Mouse (Mus musculus): ENCODE results near the gene Cpd. TPM values are rescaled to one million over a fixed set of nuclear protein-coding genes. Genes with fewer than 3 reads are reported as not detected.

Gene Cpd
- 12.7 TPM in 2 replicates for polyA plus RNA-seq (2014; fragmentation: Nextera tagmentation; extraction: Ambion mirVana)

- DNase-seq (ENCODE audit: low spot score) (peak; percentile 97), ATAC-seq (ENCODE audit: low FRiP score) (peak; percentile 99)
- Histone ChIP-seq H3K9me3 (ENCODE audit: control insufficient read depth, low read length) (no peaks in the 10 kb centered on the region), H3K27me3 (ENCODE audit: control insufficient read depth, insufficient read depth, low read length) (no peaks in the 10 kb centered on the region), H3K4me1 (replicated peaks; ENCODE audit: control insufficient read depth, insufficient read depth, low read length) (peaks cover 35% of the 10 kb centered on the region), H3K9ac (peak within 1 kb of the TSS; percentile 92), H3K36me3 (replicated peaks; ENCODE audit: control insufficient read depth, insufficient read depth) (no peaks in the 10 kb centered on the region), H3K4me2 (replicated peaks) (peak within 1 kb of the TSS; percentile 98), H3K27ac (peak within 1 kb of the TSS; percentile 91), H3K4me3 (replicated peaks; ENCODE audit: low read length) (peak within 1 kb of the TSS; percentile 97)
- WGBS, result 0% methylated on average over 27 of the region's 29 CpGs
Measured at GRCm38 (mm10) chr11:76846878-76847222, at the start of gene Cpd. Gene Cpd, minus strand, starts transcription at chr11:76847018.

- Histone ChIP-seq H3K4me1 (replicated peaks; ENCODE audit: control insufficient read depth, insufficient read depth, low read length) (no peaks in the 10 kb centered on the region), H3K36me3 (replicated peaks; ENCODE audit: control insufficient read depth, insufficient read depth) (no peaks in the 10 kb centered on the region), H3K9ac (no peak overlapping the region), H3K27ac (no peak overlapping the region), H3K4me3 (replicated peaks; ENCODE audit: low read length) (no peak overlapping the region), H3K9me3 (ENCODE audit: control insufficient read depth, low read length) (no peaks in the 10 kb centered on the region), H3K4me2 (replicated peaks) (no peak overlapping the region), H3K27me3 (ENCODE audit: control insufficient read depth, insufficient read depth, low read length) (no peaks in the 10 kb centered on the region)
- ATAC-seq (ENCODE audit: low FRiP score) (no peak), DNase-seq (ENCODE audit: low spot score) (no peak)
- 74% methylated on average over 6 of the region's 6 CpGs for WGBS
Measured at GRCm38 (mm10) chr11:76896360-76896759, 49.5 kb upstream of the Cpd start.

- Histone ChIP-seq H3K4me3 (replicated peaks; ENCODE audit: low read length) (no peak overlapping the region), H3K36me3 (replicated peaks; ENCODE audit: control insufficient read depth, insufficient read depth) (no peaks in the 10 kb centered on the region), H3K27me3 (ENCODE audit: control insufficient read depth, insufficient read depth, low read length) (no peaks in the 10 kb centered on the region), H3K9me3 (ENCODE audit: control insufficient read depth, low read length) (no peaks in the 10 kb centered on the region), H3K4me2 (replicated peaks) (no peak overlapping the region), H3K27ac (no peak overlapping the region), H3K9ac (no peak overlapping the region), H3K4me1 (replicated peaks; ENCODE audit: control insufficient read depth, insufficient read depth, low read length) (no peaks in the 10 kb centered on the region)
- DNase-seq (ENCODE audit: low spot score) (peak; percentile 62), ATAC-seq (ENCODE audit: low FRiP score) (no peak)
- 33% methylated on average over 5 of the region's 5 CpGs for WGBS
Measured at GRCm38 (mm10) chr11:76894240-76894639, 47.4 kb upstream of the Cpd start.

GRCm38 (mm10) chr11:76893570-76893969, 46.8 kb upstream of the Cpd start:
- WGBS, result 30% methylated on average over 4 of the region's 4 CpGs
- Histone ChIP-seq H3K9ac (no peak overlapping the region), H3K9me3 (ENCODE audit: control insufficient read depth, low read length) (no peaks in the 10 kb centered on the region), H3K4me3 (replicated peaks; ENCODE audit: low read length) (no peak overlapping the region), H3K4me1 (replicated peaks; ENCODE audit: control insufficient read depth, insufficient read depth, low read length) (no peaks in the 10 kb centered on the region), H3K27me3 (ENCODE audit: control insufficient read depth, insufficient read depth, low read length) (no peaks in the 10 kb centered on the region), H3K36me3 (replicated peaks; ENCODE audit: control insufficient read depth, insufficient read depth) (no peaks in the 10 kb centered on the region), H3K27ac (no peak overlapping the region), H3K4me2 (replicated peaks) (no peak overlapping the region)
- ATAC-seq (ENCODE audit: low FRiP score) (no peak), DNase-seq (ENCODE audit: low spot score) (no peak)

- DNase-seq (ENCODE audit: low spot score) (no peak), ATAC-seq (ENCODE audit: low FRiP score) (no peak)
- H3K4me3 ChIP-seq (replicated peaks; ENCODE audit: low read length), result no peak overlapping the region
- no peak overlapping the region for H3K9ac ChIP-seq
- H3K27ac ChIP-seq, result no peak overlapping the region
- H3K9me3 ChIP-seq (ENCODE audit: control insufficient read depth, low read length), result no peaks in the 10 kb centered on the region
- no peaks in the 10 kb centered on the region for H3K27me3 ChIP-seq (ENCODE audit: control insufficient read depth, insufficient read depth, low read length)
- no peak overlapping the region for H3K4me2 ChIP-seq (replicated peaks)
- no peaks in the 10 kb centered on the region for H3K4me1 ChIP-seq (replicated peaks; ENCODE audit: control insufficient read depth, insufficient read depth, low read length)
- H3K36me3 ChIP-seq (replicated peaks; ENCODE audit: control insufficient read depth, insufficient read depth), result no peaks in the 10 kb centered on the region
- WGBS, result 85% methylated on average over 3 of the region's 3 CpGs
Measured at GRCm38 (mm10) chr11:76892972-76893371, 46.2 kb upstream of the Cpd start.

- DNase-seq (ENCODE audit: low spot score), result no peak
- H3K4me3 ChIP-seq (replicated peaks; ENCODE audit: low read length), result no peak overlapping the region
- WGBS, result 88% methylated on average over 4 of the region's 4 CpGs
- no peaks in the 10 kb centered on the region for H3K36me3 ChIP-seq (replicated peaks; ENCODE audit: control insufficient read depth, insufficient read depth)
- no peaks in the 10 kb centered on the region for H3K27me3 ChIP-seq (ENCODE audit: control insufficient read depth, insufficient read depth, low read length)
- H3K4me2 ChIP-seq (replicated peaks), result no peak overlapping the region
- no peak overlapping the region for H3K9ac ChIP-seq
- no peak for ATAC-seq (ENCODE audit: low FRiP score)
- no peaks in the 10 kb centered on the region for H3K4me1 ChIP-seq (replicated peaks; ENCODE audit: control insufficient read depth, insufficient read depth, low read length)
- no peaks in the 10 kb centered on the region for H3K9me3 ChIP-seq (ENCODE audit: control insufficient read depth, low read length)
- no peak overlapping the region for H3K27ac ChIP-seq
Measured at GRCm38 (mm10) chr11:76891738-76892349, 45.0 kb upstream of the Cpd start.

- no peaks in the 10 kb centered on the region for H3K9me3 ChIP-seq (ENCODE audit: control insufficient read depth, low read length)
- H3K36me3 ChIP-seq (replicated peaks; ENCODE audit: control insufficient read depth, insufficient read depth), result no peaks in the 10 kb centered on the region
- H3K4me3 ChIP-seq (replicated peaks; ENCODE audit: low read length), result no peak overlapping the region
- H3K27ac ChIP-seq, result no peak overlapping the region
- WGBS, result 92% methylated on average over 7 of the region's 7 CpGs
- no peaks in the 10 kb centered on the region for H3K4me1 ChIP-seq (replicated peaks; ENCODE audit: control insufficient read depth, insufficient read depth, low read length)
- no peaks in the 10 kb centered on the region for H3K27me3 ChIP-seq (ENCODE audit: control insufficient read depth, insufficient read depth, low read length)
- ATAC-seq (ENCODE audit: low FRiP score), result no peak
- no peak overlapping the region for H3K4me2 ChIP-seq (replicated peaks)
- H3K9ac ChIP-seq, result no peak overlapping the region
- DNase-seq (ENCODE audit: low spot score), result no peak
Measured at GRCm38 (mm10) chr11:76891171-76891570, 44.4 kb upstream of the Cpd start.

GRCm38 (mm10) chr11:76889339-76890164, 42.7 kb upstream of the Cpd start:
- WGBS, result 76% methylated on average over 10 of the region's 10 CpGs
- no peaks in the 10 kb centered on the region for H3K4me1 ChIP-seq (replicated peaks; ENCODE audit: control insufficient read depth, insufficient read depth, low read length)
- no peaks in the 10 kb centered on the region for H3K36me3 ChIP-seq (replicated peaks; ENCODE audit: control insufficient read depth, insufficient read depth)
- no peak for DNase-seq (ENCODE audit: low spot score)
- H3K9ac ChIP-seq, result no peak overlapping the region
- H3K9me3 ChIP-seq (ENCODE audit: control insufficient read depth, low read length), result no peaks in the 10 kb centered on the region
- ATAC-seq (ENCODE audit: low FRiP score), result no peak
- H3K4me3 ChIP-seq (replicated peaks; ENCODE audit: low read length), result no peak overlapping the region
- H3K27ac ChIP-seq, result no peak overlapping the region
- H3K4me2 ChIP-seq (replicated peaks), result no peak overlapping the region
- H3K27me3 ChIP-seq (ENCODE audit: control insufficient read depth, insufficient read depth, low read length), result no peaks in the 10 kb centered on the region

GRCm38 (mm10) chr11:76884451-76884850, 37.6 kb upstream of the Cpd start:
- no peaks in the 10 kb centered on the region for H3K27me3 ChIP-seq (ENCODE audit: control insufficient read depth, insufficient read depth, low read length)
- DNase-seq (ENCODE audit: low spot score) (no peak), ATAC-seq (ENCODE audit: low FRiP score) (no peak)
- no peak overlapping the region for H3K4me2 ChIP-seq (replicated peaks)
- H3K36me3 ChIP-seq (replicated peaks; ENCODE audit: control insufficient read depth, insufficient read depth), result no peaks in the 10 kb centered on the region
- H3K27ac ChIP-seq, result no peak overlapping the region
- H3K4me3 ChIP-seq (replicated peaks; ENCODE audit: low read length), result no peak overlapping the region
- WGBS, result 55% methylated on average over 5 of the region's 5 CpGs
- no peaks in the 10 kb centered on the region for H3K4me1 ChIP-seq (replicated peaks; ENCODE audit: control insufficient read depth, insufficient read depth, low read length)
- H3K9ac ChIP-seq, result no peak overlapping the region
- no peaks in the 10 kb centered on the region for H3K9me3 ChIP-seq (ENCODE audit: control insufficient read depth, low read length)
